Mouse (Mus musculus) adipose tissue, adult 10 weeks (tissue): ENCODE results near the gene Slc7a4. TPM values are rescaled to one million over a fixed set of nuclear protein-coding genes. Genes with fewer than 3 reads are reported as not detected.

Experiments used
- polyA plus RNA-seq: library from polyadenylated mRNA; stranded (reverse); fragments of 350-450 nt; fragmentation: Illumina TruSeq; extraction: RNeasy Lipid Tissue Mini Kit (QIAGEN cat#74804); gene quantifications from one replicate; pipeline ENCODE4 v1.2.3, GENCODE M21; 2014; ENCODE audit warnings: low read depth, low replicate concordance

Slc7a4 gene
- 113 TPM for polyA plus RNA-seq

GRCm38 (mm10) chr16:17583064-17583463 lies at the start of gene Slc7a4:
Gene Slc7a4, minus strand, starts transcription at chr16:17583214.

GRCm38 (mm10) chr16:17619198-17620105 lies 36.4 kb upstream of the Slc7a4 start, which contains the start of gene Smpd4:
Gene Smpd4, plus strand, starts transcription at chr16:17619354.

GRCm38 (mm10) chr16:17561751-17562208 lies 21.2 kb downstream of the Slc7a4 start, which contains the start of gene P2rx6:
Gene P2rx6, plus strand, starts transcription at chr16:17561885.

GRCm38 (mm10) chr16:17561128-17561750 lies 21.8 kb downstream of the Slc7a4 start, which contains the start of gene Lrrc74b:
Gene Lrrc74b, minus strand, starts transcription at chr16:17561247.

GRCm38 (mm10) chr16:17530640-17531288 lies 52.2 kb downstream of the Slc7a4 start, which contains the start of gene Thap7:
Gene Thap7, minus strand, starts transcription at chr16:17531136.

Other genes starting within 250 kb of the Slc7a4 start
- gene Snap29, start 177.2 kb downstream of the Slc7a4 start, polyA plus RNA-seq: 29.0 TPM
- gene Pi4ka, start 176.9 kb downstream of the Slc7a4 start, polyA plus RNA-seq: 71.9 TPM
- gene Crkl, start 131.2 kb downstream of the Slc7a4 start, polyA plus RNA-seq: 16.4 TPM
- gene Aifm3, start 93.6 kb downstream of the Slc7a4 start, polyA plus RNA-seq: 2.9 TPM
- 55.0 TPM for gene Lztr1, start 74.5 kb downstream of the Slc7a4 start, polyA plus RNA-seq
- 30.0 TPM for gene Thap7, start 52.1 kb downstream of the Slc7a4 start, polyA plus RNA-seq
- 10.0 TPM for gene Lrrc74b, start 22.0 kb downstream of the Slc7a4 start, polyA plus RNA-seq
- 6.1 TPM for gene P2rx6, start 21.3 kb downstream of the Slc7a4 start, polyA plus RNA-seq
- 28.5 TPM for gene Smpd4, start 36.1 kb upstream of the Slc7a4 start, polyA plus RNA-seq
- 17.6 TPM for gene Ccdc74a, start 63.3 kb upstream of the Slc7a4 start, polyA plus RNA-seq
- 54.6 TPM for gene Med15, start 149.7 kb upstream of the Slc7a4 start, polyA plus RNA-seq
- 31.0 TPM for gene Klhl22, start 176.4 kb upstream of the Slc7a4 start, polyA plus RNA-seq
- gene Scarf2, start 214.1 kb upstream of the Slc7a4 start, polyA plus RNA-seq: 11.8 TPM
- not detected for gene B830017H08Rik, start 249.9 kb upstream of the Slc7a4 start, polyA plus RNA-seq